Mouse (Mus musculus) bone marrow macrophage, adult 2 months (primary cell): ENCODE data around the gene Cyp26b1.

Experiments
- CTCF ChIP-seq: IDR thresholded peaks from 2 replicates; pipeline ENCODE4 v1.5.1; 2012; ENCODE audit warnings: low read depth, mild to moderate bottlenecking, low read length, moderate library complexity
- POLR2A ChIP-seq: IDR thresholded peaks from 2 replicates; pipeline ENCODE4 v1.6.1; 2012; ENCODE audit warnings: mild to moderate bottlenecking, low read depth, low read length, borderline replicate concordance

DNA sequence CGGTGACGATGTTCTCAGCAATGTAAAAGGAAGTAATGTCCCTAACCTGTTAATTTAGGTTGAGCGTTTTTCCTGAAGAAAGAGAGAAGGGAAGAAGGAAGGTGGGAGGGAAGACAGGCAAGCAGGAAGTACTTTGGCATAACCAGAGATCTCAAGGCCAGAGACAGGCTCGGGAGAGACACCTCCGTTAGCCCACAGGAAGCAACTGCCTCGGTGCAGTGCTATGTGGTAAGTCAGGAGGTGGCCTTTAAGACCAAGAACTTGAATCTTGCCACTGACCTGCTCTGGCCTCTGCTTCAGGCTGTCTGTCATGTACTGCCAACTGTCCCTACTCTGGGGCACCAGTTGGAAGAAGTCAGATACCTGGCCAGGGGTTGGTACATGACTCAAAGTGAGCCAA is 24.8 kb downstream of the Cyp26b1 start:
- no peak for TF ChIP-seq CTCF
- TF ChIP-seq POLR2A, result no peak
